Mouse (Mus musculus) liver, embryonic 14.5 days (tissue): ENCODE measurements at regions not wholly inside any gene's neighbourhood (a gene's known extent, or its start where the extent isn't known, plus 50 kb on each side); places are given as distances from the start of the nearest gene placed in this dataset.

ENCODE experiments used
- ATAC-seq: fragments of 200-750 bp; cut with Nextera tagmentation; 2 replicates; pipeline ENCODE4 v1.8.0; 2017; ENCODE audit warnings: moderate number of reproducible peaks, mild to moderate bottlenecking, moderate library complexity; ENCODE audit not compliant: insufficient read depth
- DNase-seq, 3 experiments: peaks; one replicate each; pipeline ENCODE4 v3.0.0-alpha.2; 2012 to 2013; ENCODE audit warnings: low read depth in 3 of 3, low spot score in 3 of 3
- H3K27ac ChIP-seq: fragments of 300-500 bp; sonication (generic); 2 replicates; pipeline ENCODE4 v1.5.1; 2014; ENCODE audit warnings: moderate library complexity, mild to moderate bottlenecking, control low read depth, inconsistent platforms
- H3K27me3 ChIP-seq: fragments of 300-500 bp; sonication (generic); 2 replicates; pipeline ENCODE4 v1.6.1; 2014; ENCODE audit warnings: mild to moderate bottlenecking, low read length, moderate library complexity; ENCODE audit not compliant: control insufficient read depth, insufficient read depth
- H3K36me3 ChIP-seq: fragments of 300-500 bp; sonication (generic); replicated peaks from 2 replicates; pipeline ENCODE4 v1.6.1; 2014; ENCODE audit warnings: low read depth; ENCODE audit not compliant: control insufficient read depth, insufficient read depth
- H3K4me1 ChIP-seq, 2 experiments: fragments of 200-500 bp in 1 of 2; fragments of 300-500 bp in 1 of 2; sonication (generic) in 1 of 2; replicated peaks; 2 replicates each; pipeline ENCODE4 v1.6.1; 2012 to 2014; ENCODE audit warnings: antibody characterized with exemption in 1 of 2, inconsistent platforms in 1 of 2, low read length in 1 of 2; ENCODE audit not compliant: control insufficient read depth in 2 of 2, insufficient read depth in 2 of 2
- H3K4me2 ChIP-seq: fragments of 300-500 bp; sonication (generic); 2 replicates; pipeline ENCODE4 v1.6.1; 2014; ENCODE audit warnings: low read depth, mild to moderate bottlenecking, control low read depth, moderate library complexity
- H3K4me3 ChIP-seq, 2 experiments: fragments of 200-500 bp in 1 of 2; fragments of 300-500 bp in 1 of 2; sonication (generic) in 1 of 2; 2 replicates each; pipeline ENCODE4 v1.5.1; 2012 to 2014; ENCODE audit warnings: low read depth in 2 of 2, low read length in 2 of 2, mild to moderate bottlenecking in 2 of 2, control low read depth in 1 of 2, inconsistent platforms in 1 of 2, moderate library complexity in 1 of 2; ENCODE audit not compliant: insufficient read depth in 1 of 2
- H3K9ac ChIP-seq: fragments of 300-500 bp; sonication (generic); replicated peaks from 2 replicates; pipeline ENCODE4 v1.6.1; 2014; ENCODE audit warnings: mild to moderate bottlenecking, control low read depth, moderate library complexity
- H3K9me3 ChIP-seq: fragments of 300-500 bp; sonication (generic); 2 replicates; pipeline ENCODE4 v1.6.1; 2016; ENCODE audit warnings: low read length, mixed read lengths; ENCODE audit not compliant: control insufficient read depth
- CTCF ChIP-seq: IDR thresholded peaks from 2 replicates; pipeline ENCODE4 v1.5.1; 2016; ENCODE audit warnings: antibody characterized with exemption, low read depth, control low read depth
- EP300 ChIP-seq: IDR thresholded peaks from 2 replicates; pipeline ENCODE4 v1.6.1; 2016; ENCODE audit warnings: antibody characterized with exemption, low read depth
- WGBS: fragments of 180-500 bp; shearing (Covaris S2); extraction: QIAGEN DNeasy Blood & Tissue Kit; methylation state at CpG from one replicate; pipeline ENCODE4 v1.1.7; 2014; ENCODE audit not compliant: insufficient replicate concordance; 5-methylcytosine and 5-hydroxymethylcytosine counted together

GRCm38 (mm10) chr8:34530896-34531679 lies 419.6 kb upstream of the Gm10131 start:
- ATAC-seq (no peak), DNase-seq (no peak)
- TF ChIP-seq CTCF (no peak), EP300 (no peak)
- no peaks in the 10 kb centered on the region for H3K9me3 ChIP-seq
- H3K4me1 ChIP-seq: no peaks in the 10 kb centered on the region
- H3K27ac ChIP-seq: no peak overlapping the region
- no peak overlapping the region for H3K9ac ChIP-seq
- no peaks in the 10 kb centered on the region for H3K36me3 ChIP-seq
- WGBS: 57% methylated on average over 11 of the region's 11 CpGs
- H3K4me3 ChIP-seq: no peak overlapping the region
- no peak overlapping the region for H3K4me2 ChIP-seq
- no peaks in the 10 kb centered on the region for H3K27me3 ChIP-seq

DNA sequence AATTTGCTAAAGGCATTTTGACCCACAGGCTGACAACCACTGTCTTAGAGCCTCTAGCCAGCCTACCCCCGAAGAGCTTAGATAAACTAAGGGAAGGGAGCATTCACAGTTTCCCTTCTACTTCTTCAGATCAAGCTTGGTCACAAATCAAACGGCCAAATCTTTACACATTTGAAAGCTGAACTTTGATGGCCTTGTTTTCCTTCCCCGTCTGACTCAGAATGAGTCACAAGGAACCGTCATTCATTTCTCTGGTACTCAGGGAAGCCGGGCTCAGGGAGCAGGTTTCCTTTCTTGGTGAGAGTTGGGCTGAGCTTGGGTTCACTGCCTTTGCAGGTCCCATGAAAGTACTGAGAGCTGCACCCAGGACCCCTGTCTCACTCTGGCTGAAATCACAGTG lies 418.5 kb upstream of the Gm10131 start:
- Histone ChIP-seq H3K9ac (no peak overlapping the region), H3K4me1 (no peaks in the 10 kb centered on the region), H3K9me3 (no peaks in the 10 kb centered on the region), H3K27ac (no peak overlapping the region), H3K4me2 (no peak overlapping the region), H3K36me3 (no peaks in the 10 kb centered on the region), H3K27me3 (no peaks in the 10 kb centered on the region), H3K4me3 (no peak overlapping the region)
- ATAC-seq (no peak), DNase-seq (no peak)
- TF ChIP-seq CTCF (no peak), EP300 (no peak)
- WGBS: 28% methylated on average over 5 of the region's 5 CpGs

DNA sequence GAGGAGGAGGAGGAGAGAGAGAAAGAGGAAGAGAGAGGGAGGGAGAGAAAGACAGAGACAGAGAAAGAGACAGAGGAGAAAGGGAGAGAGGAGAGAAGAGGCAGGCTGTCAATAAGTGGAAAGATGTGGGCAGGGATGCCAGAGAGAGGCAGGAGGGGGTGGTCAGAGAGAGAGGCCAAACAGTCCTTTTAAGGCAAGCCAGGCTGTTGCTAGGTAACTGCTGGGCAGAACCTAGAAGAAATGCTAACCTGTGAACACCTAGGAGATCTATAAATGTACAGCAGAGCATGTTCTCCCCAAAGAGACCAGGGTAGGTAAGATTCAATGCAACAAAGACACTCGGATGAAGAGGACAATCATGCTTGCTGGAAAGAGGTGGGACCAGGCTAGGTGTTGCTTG lies 417.9 kb upstream of the Gm10131 start:
- Histone ChIP-seq H3K4me1 (no peaks in the 10 kb centered on the region), H3K4me2 (no peak overlapping the region), H3K36me3 (no peaks in the 10 kb centered on the region), H3K27me3 (no peaks in the 10 kb centered on the region), H3K27ac (no peak overlapping the region), H3K9me3 (no peaks in the 10 kb centered on the region), H3K4me3 (no peak overlapping the region), H3K9ac (no peak overlapping the region)
- WGBS: 32% methylated on average over 1 of the region's 1 CpGs
- no peak for DNase-seq
- ATAC-seq: no peak
- TF ChIP-seq EP300: no peak
- TF ChIP-seq CTCF: no peak

- Histone ChIP-seq H3K9ac (no peak overlapping the region), H3K4me3 (no peak overlapping the region), H3K27ac (no peak overlapping the region), H3K4me2 (no peak overlapping the region), H3K9me3 (no peaks in the 10 kb centered on the region), H3K36me3 (no peaks in the 10 kb centered on the region), H3K4me1 (no peaks in the 10 kb centered on the region), H3K27me3 (no peaks in the 10 kb centered on the region)
- no peak for DNase-seq
- no peak for ATAC-seq
- TF ChIP-seq EP300: no peak
- no peak for TF ChIP-seq CTCF
- WGBS: 38% methylated on average over 3 of the region's 3 CpGs
These were observed 416.7 kb upstream of the Gm10131 start for GRCm38 (mm10) chr8:34528213-34528612.

DNA sequence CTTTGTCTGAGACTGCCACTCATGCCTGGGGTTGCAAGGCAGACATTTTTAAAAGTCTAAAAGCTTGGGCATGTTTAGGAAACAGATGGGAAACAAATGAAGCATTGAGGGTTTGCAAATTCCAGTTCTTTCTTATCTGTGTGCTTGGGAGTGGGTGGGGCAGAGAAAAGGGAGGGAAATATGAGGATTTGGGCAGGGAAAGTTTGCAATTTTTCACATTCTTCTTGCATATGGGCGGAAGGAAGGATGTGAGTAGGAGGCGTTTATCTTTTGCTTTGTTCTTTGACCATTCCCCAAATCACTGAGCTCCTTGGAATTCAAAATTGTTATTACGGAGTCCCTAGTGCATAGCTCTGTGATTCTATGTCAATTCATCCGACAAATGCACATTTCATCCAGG lies 413.7 kb upstream of the Gm10131 start:
- no peaks in the 10 kb centered on the region for H3K27me3 ChIP-seq
- no peak for ATAC-seq
- no peaks in the 10 kb centered on the region for H3K4me1 ChIP-seq
- TF ChIP-seq CTCF: no peak
- TF ChIP-seq EP300: no peak
- H3K27ac ChIP-seq: no peak overlapping the region
- no peak overlapping the region for H3K4me3 ChIP-seq
- H3K4me2 ChIP-seq: no peak overlapping the region
- no peak for DNase-seq
- no peak overlapping the region for H3K9ac ChIP-seq
- 54% methylated on average over 4 of the region's 4 CpGs for WGBS
- H3K36me3 ChIP-seq: no peaks in the 10 kb centered on the region
- no peaks in the 10 kb centered on the region for H3K9me3 ChIP-seq
